Mouse (Mus musculus) layer of hippocampus, adult 6 months (tissue): ENCODE results near the gene Gm21739. TPM values are rescaled to one million over a fixed set of nuclear protein-coding genes. Genes with fewer than 3 reads are reported as not detected.

Experiments
- long read RNA-seq, 2 experiments: library from polyadenylated mRNA; unstranded; transcript quantifications; one replicate each; pipeline ENCODE4 v2.0.0; 2019 to 2020
- polyA plus RNA-seq: library from polyadenylated mRNA; unstranded; fragments of <200 nt; fragmentation: Nextera tagmentation; gene quantifications from 2 replicates; pipeline ENCODE4 v1.2.3, GENCODE M21; 2021

The Gm21739 gene
- not detected in 2 replicates for polyA plus RNA-seq
- long read RNA-seq, experiment 1 = 0 reads
- long read RNA-seq, experiment 2 = 0 reads

GRCm38 (mm10) chrY:44264344-44264743 lies at the start of gene Gm21739:
Gm21739 (minus strand) TSS chrY:44264444.

